Mouse (Mus musculus): Measurements from ENCODE around the gene Camk1d.

DNA sequence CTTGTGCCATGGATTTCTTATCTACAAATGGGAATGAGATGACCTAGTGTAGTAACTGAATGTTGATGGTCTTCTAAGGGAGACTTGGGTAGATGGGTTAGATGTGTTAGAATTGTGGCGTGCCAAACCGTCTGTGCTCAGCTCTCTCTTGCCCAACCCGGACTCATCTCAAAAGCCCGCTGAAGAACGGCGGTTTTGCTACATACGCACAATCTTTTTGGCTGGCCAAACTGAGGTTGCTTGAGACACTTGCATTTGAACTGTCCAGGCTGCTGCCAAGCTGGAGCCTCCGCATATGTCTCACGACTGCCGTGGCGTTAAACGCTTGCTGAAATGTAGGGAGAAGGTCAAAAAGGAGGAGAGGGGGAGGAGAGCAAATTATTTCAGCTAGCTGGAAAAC, 413.0 kb downstream of the Camk1d start:
- no peak for TF ChIP-seq SIN3A (IDR thresholded peaks at IDR 0.05; ENCODE audit: low read length)
- no peak for TF ChIP-seq ZC3H11A (IDR thresholded peaks at IDR 0.05; ENCODE audit: low read depth, low read length)
- TF ChIP-seq ZNF384 (IDR thresholded peaks at IDR 0.05; ENCODE audit: low read depth, low read length), result no peak
- no peak for TF ChIP-seq EP300 (IDR thresholded peaks at IDR 0.05; ENCODE audit: low read length)
- TF ChIP-seq CTCF (conservative IDR thresholded peaks at IDR 0.05 in 1 of 2, IDR thresholded peaks at IDR 0.05 in 1 of 2; ENCODE audit: low read depth in 2 of 2, low read length in 2 of 2), result no peak
- TF ChIP-seq POLR2A (IDR thresholded peaks at IDR 0.05; ENCODE audit: low read depth, low read length), result no peak
